Mouse (Mus musculus) testis, adult 2 months (tissue): ENCODE measurements around the gene Hes7. TPM values are rescaled to one million over a fixed set of nuclear protein-coding genes. Genes with fewer than 3 reads are reported as not detected.
A peak's percentile ranks its signal among the peaks of the same experiment; 100 is the strongest.

ENCODE experiments used
- H3K27ac ChIP-seq: fragments of 200-500 bp; 2 replicates; pipeline ENCODE4 v1.5.1; 2012; ENCODE audit warnings: low read depth, low read length; ENCODE audit not compliant: control insufficient read depth, insufficient read depth
- H3K27me3 ChIP-seq: fragments of 200-500 bp; 2 replicates; pipeline ENCODE4 v1.6.1; 2012; ENCODE audit warnings: mild to moderate bottlenecking, low read length, moderate library complexity; ENCODE audit not compliant: control insufficient read depth, insufficient read depth
- H3K36me3 ChIP-seq: fragments of 200-500 bp; 2 replicates; pipeline ENCODE4 v1.6.1; 2012; ENCODE audit warnings: mild to moderate bottlenecking, low read length; ENCODE audit not compliant: control insufficient read depth, insufficient read depth
- H3K4me1 ChIP-seq: fragments of 200-500 bp; 2 replicates; pipeline ENCODE4 v1.6.1; 2012; ENCODE audit warnings: low read length; ENCODE audit not compliant: control insufficient read depth, insufficient read depth
- H3K4me3 ChIP-seq: fragments of 200-500 bp; 2 replicates; pipeline ENCODE4 v1.5.1; 2012; ENCODE audit warnings: low read depth, mild to moderate bottlenecking, low read length, moderate library complexity, mixed read lengths; ENCODE audit not compliant: control insufficient read depth
- CTCF ChIP-seq: fragments of 200-500 bp; IDR thresholded peaks from 2 replicates; pipeline ENCODE4 v1.5.1; 2012; ENCODE audit warnings: low read depth, mild to moderate bottlenecking, inconsistent platforms, low read length, moderate library complexity; ENCODE audit not compliant: control insufficient read depth, insufficient read depth, insufficient replicate concordance
- POLR2A ChIP-seq: fragments of 200-500 bp; IDR thresholded peaks from 2 replicates; pipeline ENCODE4 v1.6.1; 2012; ENCODE audit warnings: low read depth, mild to moderate bottlenecking, inconsistent platforms, low read length, moderate library complexity; ENCODE audit not compliant: control insufficient read depth
- polyA plus RNA-seq: library from polyadenylated mRNA; depleted of rRNA; stranded (reverse); fragments of >200 nt; gene quantifications from 2 replicates; pipeline ENCODE4 v1.2.3, GENCODE M21; 2012; rRNA removed

Gene Hes7
- polyA plus RNA-seq, 1 experiment = 0.17 TPM

GRCm38 (mm10) chr11:69169313-69169712 is 49.1 kb downstream of the Hes7 start:
- no peak overlapping the region for H3K27ac ChIP-seq
- TF ChIP-seq POLR2A (no peak), CTCF (no peak)
- H3K4me1 ChIP-seq = peaks cover 10% of the 10 kb centered on the region
- H3K27me3 ChIP-seq = no peaks in the 10 kb centered on the region
- no peaks in the 10 kb centered on the region for H3K36me3 ChIP-seq
- H3K4me3 ChIP-seq = no peak overlapping the region

DNA sequence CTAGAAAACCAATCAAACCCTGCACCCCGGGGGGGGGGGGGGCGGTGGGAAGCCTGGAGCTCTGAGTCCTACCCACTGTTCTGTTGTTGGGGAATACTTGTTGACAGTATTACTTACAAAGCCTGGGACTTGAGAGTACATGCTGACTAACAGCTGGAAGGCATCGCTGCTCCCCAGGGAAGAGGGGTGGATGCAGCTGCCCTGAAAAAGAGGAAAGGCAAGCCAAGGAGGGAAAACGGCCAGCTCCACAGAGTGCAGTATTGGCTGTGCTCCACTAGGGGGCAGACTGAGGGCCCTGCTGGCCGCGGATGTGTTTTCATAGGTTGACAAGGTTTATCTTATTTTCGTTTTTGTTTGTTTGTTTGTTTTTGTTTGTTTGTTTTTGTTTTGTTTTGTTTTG is 51.4 kb downstream of the Hes7 start:
- TF ChIP-seq CTCF (peak; percentile 96), POLR2A (no peak)
- Histone ChIP-seq H3K4me1 (peaks cover 5% of the 10 kb centered on the region), H3K36me3 (no peaks in the 10 kb centered on the region), H3K27me3 (no peaks in the 10 kb centered on the region), H3K27ac (no peak overlapping the region), H3K4me3 (no peak overlapping the region)

DNA sequence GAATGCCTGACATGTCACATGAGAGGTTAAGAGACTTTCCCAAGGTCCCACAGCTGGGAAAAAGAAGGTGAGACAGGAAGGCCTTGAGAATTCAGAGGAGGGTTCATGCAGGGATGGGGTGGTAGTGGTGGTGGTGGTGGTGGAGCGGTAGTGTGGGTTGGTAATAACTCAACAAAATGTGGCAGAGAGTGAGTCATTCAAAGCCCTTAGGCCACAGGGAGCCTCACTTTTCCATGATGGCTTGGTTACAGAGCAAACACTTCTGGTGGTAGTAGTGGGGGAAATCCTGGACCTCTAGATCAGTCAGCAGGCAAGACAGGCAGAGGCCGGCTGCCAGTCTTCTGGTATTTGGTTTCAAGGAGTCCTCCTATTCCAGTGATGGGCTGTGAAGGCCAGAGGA is 52.4 kb downstream of the Hes7 start:
- Histone ChIP-seq H3K36me3 (no peaks in the 10 kb centered on the region), H3K4me1 (peaks cover 4% of the 10 kb centered on the region), H3K27ac (no peak overlapping the region), H3K4me3 (no peak overlapping the region), H3K27me3 (no peaks in the 10 kb centered on the region)
- TF ChIP-seq CTCF (no peak), POLR2A (no peak)

Other genes with a start within 250 kb of the Hes7 start
- 73.8 and 80.3 TPM in 2 replicates for gene Ndel1, start 248.5 kb upstream of the Hes7 start, polyA plus RNA-seq
- 1.1 TPM in 2 replicates for gene Rnf222, start 231.9 kb upstream of the Hes7 start, polyA plus RNA-seq
- gene Rpl26, start 218.8 kb upstream of the Hes7 start, polyA plus RNA-seq = 938 and 997 TPM in 2 replicates
- 506 and 512 TPM in 2 replicates for gene Odf4, start 193.3 kb upstream of the Hes7 start, polyA plus RNA-seq
- 3.7 and 3.8 TPM in 2 replicates for gene Arhgef15, start 162.9 kb upstream of the Hes7 start, polyA plus RNA-seq
- 40.8 and 56.4 TPM in 2 replicates for gene Slc25a35, start 152.3 kb upstream of the Hes7 start, polyA plus RNA-seq
- 1,176 and 1,231 TPM in 2 replicates for gene Rangrf, start 145.2 kb upstream of the Hes7 start, polyA plus RNA-seq
- gene Pfas, start 111.9 kb upstream of the Hes7 start, polyA plus RNA-seq = 9.6 and 11.8 TPM in 2 replicates
- gene Ctc1, start 104.5 kb upstream of the Hes7 start, polyA plus RNA-seq = 44.5 and 44.9 TPM in 2 replicates
- 15.2 and 17.9 TPM in 2 replicates for gene Aurkb, start 74.8 kb upstream of the Hes7 start, polyA plus RNA-seq
- 13.4 and 15.8 TPM in 2 replicates for gene Borcs6, start 60.7 kb upstream of the Hes7 start, polyA plus RNA-seq
- 135 and 142 TPM in 2 replicates for gene Tmem107, start 49.6 kb upstream of the Hes7 start, polyA plus RNA-seq
- 36.3 and 43.1 TPM in 2 replicates for gene Vamp2, start 31.9 kb upstream of the Hes7 start, polyA plus RNA-seq
- 103 and 106 TPM in 2 replicates for gene Per1, start 25.2 kb upstream of the Hes7 start, polyA plus RNA-seq
- 0.24 and 0.28 TPM in 2 replicates for gene 9130213A22Rik, start 2.2 kb downstream of the Hes7 start, polyA plus RNA-seq
- gene Aloxe3, start 5.5 kb downstream of the Hes7 start, polyA plus RNA-seq = 6.1 and 7.0 TPM in 2 replicates
- 0.29 and 0.49 TPM in 2 replicates for gene Alox12b, start 36.6 kb downstream of the Hes7 start, polyA plus RNA-seq
- 0.05 and 0.06 TPM in 2 replicates for gene Alox8, start 77.4 kb downstream of the Hes7 start, polyA plus RNA-seq
- gene Gucy2e, start 116.6 kb downstream of the Hes7 start, polyA plus RNA-seq = 0.16 and 0.17 TPM in 2 replicates
- 20.6 and 21.6 TPM in 2 replicates for gene Cntrob, start 203.4 kb downstream of the Hes7 start, polyA plus RNA-seq
- 17.9 and 25.5 TPM in 2 replicates for gene Trappc1, start 203.6 kb downstream of the Hes7 start, polyA plus RNA-seq
- 12.1 and 12.2 TPM in 2 replicates for gene Kcnab3, start 205.9 kb downstream of the Hes7 start, polyA plus RNA-seq
- gene Rnf227, start 220.1 kb downstream of the Hes7 start, polyA plus RNA-seq = 4.4 and 5.7 TPM in 2 replicates
- gene Chd3, start 249.0 kb downstream of the Hes7 start, polyA plus RNA-seq = 49.4 and 52.5 TPM in 2 replicates